Mouse (Mus musculus): ENCODE results near the gene Dok4. TPM values are rescaled to one million over a fixed set of nuclear protein-coding genes. Genes with fewer than 3 reads are reported as not detected.

Dok4 gene
- total RNA-seq, 1 experiment from 2014 or later: 2.2 TPM

GRCm38 (mm10) chr8:94892917-94893316 lies 16.8 kb upstream of the Dok4 start:
- no peak for ATAC-seq (ENCODE audit: extremely low read depth, insufficient number of reproducible peaks, low FRiP score, poor library complexity, severe bottlenecking)

GRCm38 (mm10) chr8:94888383-94889036 lies 12.4 kb upstream of the Dok4 start:
- ATAC-seq (ENCODE audit: extremely low read depth, insufficient number of reproducible peaks, low FRiP score, poor library complexity, severe bottlenecking): no peak

DNA sequence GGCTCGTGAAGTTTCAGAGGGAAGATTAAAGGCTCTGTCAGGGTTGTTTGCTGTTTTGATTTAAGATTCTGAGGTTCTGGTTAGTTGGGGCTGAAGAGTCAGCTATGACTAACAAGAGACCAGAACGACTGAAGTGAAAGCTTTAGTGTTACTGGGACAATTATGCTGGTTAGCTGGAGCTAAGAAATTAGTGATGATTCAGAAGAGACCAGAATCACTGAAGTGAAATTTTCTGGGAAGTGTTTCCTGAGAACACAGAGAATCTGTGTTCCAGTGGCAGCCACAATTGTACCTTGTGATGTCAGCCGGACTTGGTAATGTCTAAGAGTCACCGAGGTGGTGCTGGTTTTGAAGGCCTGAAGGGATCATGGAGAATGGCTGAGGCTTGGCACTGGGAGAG lies 4.6 kb upstream of the Dok4 start:
- ATAC-seq (ENCODE audit: extremely low read depth, insufficient number of reproducible peaks, low FRiP score, poor library complexity, severe bottlenecking): no peak

- no peak for ATAC-seq (ENCODE audit: extremely low read depth, insufficient number of reproducible peaks, low FRiP score, poor library complexity, severe bottlenecking)
Observed at GRCm38 (mm10) chr8:94876820-94877219, 690 bp upstream of the Dok4 start.

- ATAC-seq (ENCODE audit: extremely low read depth, insufficient number of reproducible peaks, low FRiP score, poor library complexity, severe bottlenecking): no peak
Observed at GRCm38 (mm10) chr8:94875871-94876150, 319 bp downstream of the Dok4 start.

- no peak for ATAC-seq (ENCODE audit: extremely low read depth, insufficient number of reproducible peaks, low FRiP score, poor library complexity, severe bottlenecking)
Observed at GRCm38 (mm10) chr8:94875096-94875870, 847 bp downstream of the Dok4 start.

DNA sequence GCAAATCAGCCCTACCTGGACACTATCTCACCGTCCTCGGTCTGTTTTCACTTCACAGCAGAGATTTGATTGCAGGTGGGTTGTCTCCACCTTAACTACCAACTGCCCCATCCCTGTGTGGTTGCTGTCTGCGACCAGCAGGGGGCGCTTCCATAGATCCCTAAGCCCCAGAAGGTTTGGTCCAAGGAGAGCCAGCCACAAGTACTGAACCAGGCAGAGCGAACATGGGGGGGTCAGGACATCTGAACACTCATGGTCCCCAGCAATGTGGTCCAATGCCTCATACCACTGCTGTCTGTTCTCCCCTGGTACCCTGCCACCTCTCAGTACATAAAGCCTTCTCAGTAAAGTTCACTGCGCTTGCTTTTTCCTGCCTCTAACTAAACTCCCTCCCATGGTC lies 1.8 kb downstream of the Dok4 start:
- peak; percentile 43 for ATAC-seq (ENCODE audit: extremely low read depth, insufficient number of reproducible peaks, low FRiP score, poor library complexity, severe bottlenecking)

DNA sequence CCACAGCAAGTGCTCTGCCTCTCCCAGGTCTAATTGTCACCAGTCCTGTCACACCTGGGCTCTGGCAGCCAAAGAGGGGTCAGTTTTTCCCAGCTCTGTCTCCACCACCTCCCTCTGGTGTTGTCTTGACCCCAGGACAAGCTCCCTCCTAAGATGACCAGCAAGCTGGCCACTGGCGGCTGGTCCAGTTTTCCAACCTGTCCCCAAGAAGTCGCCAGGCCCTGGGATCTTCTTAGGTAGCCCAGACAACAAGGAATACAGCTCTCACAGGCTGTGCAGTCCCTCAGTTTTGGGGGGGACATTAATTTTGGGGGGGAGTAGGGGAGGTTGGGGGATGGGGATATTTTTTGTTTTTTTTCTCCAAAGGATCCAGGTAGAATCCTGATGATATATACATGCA lies 3.6 kb downstream of the Dok4 start:
- ATAC-seq (ENCODE audit: extremely low read depth, insufficient number of reproducible peaks, low FRiP score, poor library complexity, severe bottlenecking): no peak

GRCm38 (mm10) chr8:94872156-94872555 lies 4.0 kb downstream of the Dok4 start:
- ATAC-seq (ENCODE audit: extremely low read depth, insufficient number of reproducible peaks, low FRiP score, poor library complexity, severe bottlenecking): no peak

DNA sequence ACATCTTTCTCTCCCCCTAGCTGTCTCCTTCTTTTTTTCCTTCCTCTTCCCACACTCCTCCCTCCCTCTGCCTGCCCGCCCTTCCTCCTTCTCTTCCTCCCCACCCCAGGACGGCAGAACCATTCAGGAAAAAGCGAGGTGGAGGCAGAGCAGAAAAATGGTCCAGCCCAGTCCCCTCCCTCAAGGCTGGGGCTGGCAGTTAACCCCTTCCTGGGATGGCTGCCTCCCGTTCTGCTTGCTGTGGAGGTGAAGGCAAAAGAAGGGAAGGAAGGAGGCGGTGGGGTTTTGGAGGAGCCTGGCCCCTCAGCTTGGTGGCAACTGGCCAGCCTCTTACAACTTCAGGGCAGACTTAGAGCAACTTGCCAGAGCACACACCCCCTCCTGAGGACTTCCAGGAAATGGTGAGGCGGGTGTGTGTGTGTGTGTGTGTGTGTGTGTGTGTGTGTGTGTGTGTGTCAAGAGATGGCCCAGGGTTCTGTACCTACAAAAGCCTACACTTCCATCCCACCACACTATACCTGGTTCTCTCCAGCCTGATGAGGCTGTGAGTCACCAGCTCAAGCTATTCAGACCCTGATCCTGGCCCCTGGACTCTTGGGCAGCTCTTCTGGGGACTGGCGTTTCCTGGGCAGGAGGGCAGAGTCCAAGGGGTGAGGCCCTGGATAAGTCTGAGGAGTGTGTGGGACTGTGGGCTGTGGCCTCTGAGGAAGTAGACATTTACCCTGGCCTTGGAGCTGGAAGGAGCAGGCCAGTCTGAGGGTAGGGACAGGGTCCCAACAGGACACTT lies 4.8 kb downstream of the Dok4 start:
- ATAC-seq (ENCODE audit: extremely low read depth, insufficient number of reproducible peaks, low FRiP score, poor library complexity, severe bottlenecking): no peak

- ATAC-seq (ENCODE audit: extremely low read depth, insufficient number of reproducible peaks, low FRiP score, poor library complexity, severe bottlenecking): no peak
Observed at GRCm38 (mm10) chr8:94870474-94871107, 5.5 kb downstream of the Dok4 start.

DNA sequence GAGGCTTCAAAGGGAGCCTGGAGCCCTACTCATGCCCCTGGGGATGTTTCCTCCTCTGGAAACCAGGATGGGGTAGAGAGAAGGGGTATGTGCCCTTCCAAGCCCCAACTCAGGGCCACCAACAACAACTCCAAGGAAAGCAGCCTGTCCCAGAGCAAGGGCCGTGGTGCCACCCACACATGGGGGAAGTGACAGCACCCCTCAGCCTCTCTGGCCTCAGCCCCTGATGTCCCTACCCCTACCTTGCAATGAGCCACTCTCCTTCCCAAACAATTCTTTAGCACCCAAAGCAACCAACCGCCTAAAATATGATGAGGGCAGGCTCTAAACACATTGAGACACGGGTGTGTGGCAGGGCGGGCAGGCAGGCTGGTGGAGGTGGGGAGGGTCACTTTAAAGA lies 6.1 kb downstream of the Dok4 start:
- ATAC-seq (ENCODE audit: extremely low read depth, insufficient number of reproducible peaks, low FRiP score, poor library complexity, severe bottlenecking): no peak

GRCm38 (mm10) chr8:94869146-94869545 lies 7.0 kb downstream of the Dok4 start:
- no peak for ATAC-seq (ENCODE audit: extremely low read depth, insufficient number of reproducible peaks, low FRiP score, poor library complexity, severe bottlenecking)

DNA sequence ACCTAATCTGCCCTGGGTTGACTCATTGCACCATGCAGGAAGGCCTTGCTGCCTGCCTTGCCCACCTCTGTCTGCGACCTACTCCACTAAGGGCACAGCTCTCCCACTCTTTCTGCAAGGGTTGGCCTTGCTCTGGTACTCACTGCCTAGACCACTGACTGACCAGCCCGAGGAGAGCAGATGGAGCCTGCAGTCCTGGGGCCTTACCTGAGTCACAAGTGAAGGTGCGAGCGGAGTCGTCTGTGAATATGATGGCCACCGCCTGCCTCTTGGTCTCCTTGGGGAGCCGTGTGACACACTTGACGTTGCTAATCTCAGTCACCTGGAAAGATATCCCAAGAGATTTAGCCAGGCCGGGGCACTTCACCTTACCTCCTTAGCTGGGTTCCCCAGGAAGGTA lies 9.2 kb downstream of the Dok4 start:
- no peak for ATAC-seq (ENCODE audit: extremely low read depth, insufficient number of reproducible peaks, low FRiP score, poor library complexity, severe bottlenecking)

DNA sequence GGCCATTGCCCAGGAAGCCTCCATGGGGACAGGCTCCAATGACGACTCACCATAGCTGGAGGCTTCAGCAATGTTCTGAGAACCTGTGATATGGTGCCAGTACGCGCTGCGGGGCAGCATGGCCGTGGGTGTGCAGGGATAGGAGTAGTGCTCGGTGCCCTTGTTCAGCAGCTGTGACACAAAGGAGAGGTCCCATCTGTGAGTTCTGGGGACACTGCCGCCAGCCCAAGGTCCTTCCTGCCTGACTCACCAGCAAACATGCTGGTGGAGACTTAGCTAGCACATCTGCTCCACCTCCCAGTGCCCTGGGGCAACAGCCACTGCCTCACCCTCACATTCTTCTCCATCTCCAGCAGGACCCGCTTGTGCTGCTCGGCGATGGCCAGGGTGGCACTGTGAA lies 10.8 kb downstream of the Dok4 start:
- no peak for ATAC-seq (ENCODE audit: extremely low read depth, insufficient number of reproducible peaks, low FRiP score, poor library complexity, severe bottlenecking)

- no peak for ATAC-seq (ENCODE audit: extremely low read depth, insufficient number of reproducible peaks, low FRiP score, poor library complexity, severe bottlenecking)
Observed at GRCm38 (mm10) chr8:94863897-94864673, 12.0 kb downstream of the Dok4 start.

- no peak for ATAC-seq (ENCODE audit: extremely low read depth, insufficient number of reproducible peaks, low FRiP score, poor library complexity, severe bottlenecking)
Observed at GRCm38 (mm10) chr8:94862487-94863220, 13.5 kb downstream of the Dok4 start.

GRCm38 (mm10) chr8:94861352-94861910 lies 14.7 kb downstream of the Dok4 start:
- peak; percentile 58 for ATAC-seq (ENCODE audit: extremely low read depth, insufficient number of reproducible peaks, low FRiP score, poor library complexity, severe bottlenecking)
